In genomic region chr8:46449723-46450251, GRCm38 (mm10) we compare ENCODE assay signal across 17 mouse cellular contexts.
"Had no signal": no experiment of that assay in that cellular context is flagged by ENCODE, and none has a peak within 500 bp of the region (broad histone marks: within the 10 kb centered on the region; RNA-seq: fewer than 3 reads in every experiment).

No protein-coding gene starts in this region.

- H3K9me3 ChIP-seq: neural tube, embryonic 15.5 days had no signal

- H3K4me1 ChIP-seq: limb, embryonic 13.5 days had no signal

- H3K9ac ChIP-seq: limb, embryonic 13.5 days; lung, embryonic 14.5 days; neural tube, embryonic 15.5 days had no signal

- H3K27ac ChIP-seq: kidney, postnatal 0 days; layer of hippocampus, adult 2 months; limb, embryonic 13.5 days; macrophage; neural tube, embryonic 15.5 days had no signal

- H3K27me3 ChIP-seq: limb, embryonic 13.5 days had no signal

- H3K36me3 ChIP-seq: limb, embryonic 13.5 days; neural tube, embryonic 15.5 days had no signal

- H3K4me2 ChIP-seq: limb, embryonic 13.5 days; liver, embryonic 11.5 days; lung, embryonic 14.5 days; neural tube, embryonic 15.5 days had no signal

- H3K4me3 ChIP-seq: layer of hippocampus, adult 2 months; limb, embryonic 13.5 days; megakaryocyte, embryonic 14.5 days; myocyte; neural tube, embryonic 15.5 days had no signal

- DNase-seq: kidney, adult 8-10 months; left cerebral cortex, postnatal 4 days; lung, embryonic 14.5 days; lung, postnatal 10 days; right cerebral cortex, adult 18-20 months; right cerebral cortex, postnatal 25 days; spleen, adult 18-20 months; thymus, adult 18-20 months; thymus, postnatal 14 days had no signal
